Mouse (Mus musculus) CD4-positive naive resting alpha-beta T cell, adult 57 days (primary cell): ENCODE data around the gene Prss32. TPM values are rescaled to one million over a fixed set of nuclear protein-coding genes. Genes with fewer than 3 reads are reported as not detected.

Experiments
- total RNA-seq: library from RNA; stranded (reverse); gene quantifications from one replicate; pipeline ENCODE4 v1.2.4, GENCODE M21; 2023

The Prss32 gene
- not detected for total RNA-seq

GRCm38 (mm10) chr17:23843812-23844273, at the start of gene Prss32, which contains the start of gene Prss41:
Prss32 (plus strand) TSS chr17:23843855.
Prss41 (minus strand) TSS chr17:23844172.

GRCm38 (mm10) chr17:23829064-23829619, 14.5 kb upstream of the Prss32 start, which contains the start of gene Elob:
Elob (minus strand) TSS chr17:23829136.

GRCm38 (mm10) chr17:23836006-23836575, 7.6 kb upstream of the Prss32 start, which contains the start of gene Prss33:
Prss33 (minus strand) TSS chr17:23836056.

GRCm38 (mm10) chr17:23867756-23868155, 24.1 kb downstream of the Prss32 start, which contains the start of gene Prss21:
Prss21 (plus strand) TSS chr17:23868056.

GRCm38 (mm10) chr17:23880576-23880975, 36.9 kb downstream of the Prss32 start, which contains the start of the genes Dcpp1 and Dcpp2:
Dcpp1 (plus strand) TSS chr17:23880876.
Dcpp2 (plus strand) TSS chr17:23880880.

Other genes starting within 250 kb of the Prss32 start
- not detected for gene Zfp13, start 244.4 kb upstream of the Prss32 start, total RNA-seq
- gene Zscan10, start 243.0 kb upstream of the Prss32 start, total RNA-seq, result 0.86 TPM
- gene Mmp25, start 198.6 kb upstream of the Prss32 start, total RNA-seq, result 0.41 TPM
- gene Bicdl2, start 183.3 kb upstream of the Prss32 start, total RNA-seq, result not detected
- gene Hcfc1r1, start 170.3 kb upstream of the Prss32 start, total RNA-seq, result 39.5 TPM
- gene Thoc6, start 170.0 kb upstream of the Prss32 start, total RNA-seq, result 22.4 TPM
- 61.0 TPM for gene Tnfrsf12a, start 166.4 kb upstream of the Prss32 start, total RNA-seq
- not detected for gene Cldn6, start 164.6 kb upstream of the Prss32 start, total RNA-seq
- not detected for gene Cldn9, start 159.8 kb upstream of the Prss32 start, total RNA-seq
- not detected for gene 1520401A03Rik, start 121.1 kb upstream of the Prss32 start, total RNA-seq
- 36.2 TPM for gene Pkmyt1, start 117.5 kb upstream of the Prss32 start, total RNA-seq
- 2.6 TPM for gene Paqr4, start 103.0 kb upstream of the Prss32 start, total RNA-seq
- 0.89 TPM for gene Kremen2, start 98.0 kb upstream of the Prss32 start, total RNA-seq
- gene Flywch1, start 72.3 kb upstream of the Prss32 start, total RNA-seq, result 27.5 TPM
- gene Flywch2, start 57.8 kb upstream of the Prss32 start, total RNA-seq, result not detected
- gene Srrm2, start 53.3 kb upstream of the Prss32 start, total RNA-seq, result 1,442 TPM
- 199 TPM for gene Elob, start 14.7 kb upstream of the Prss32 start, total RNA-seq
- not detected for gene Prss33, start 7.8 kb upstream of the Prss32 start, total RNA-seq
- 1.4 TPM for gene Prss41, start 317 bp downstream of the Prss32 start, total RNA-seq
- gene Prss21, start 24.2 kb downstream of the Prss32 start, total RNA-seq, result not detected
- gene Dcpp1, start 37.0 kb downstream of the Prss32 start, total RNA-seq, result not detected
- not detected for gene Dcpp2, start 37.0 kb downstream of the Prss32 start, total RNA-seq
- not detected for gene Dcpp3, start 73.6 kb downstream of the Prss32 start, total RNA-seq
- gene Sbp, start 97.8 kb downstream of the Prss32 start, total RNA-seq, result not detected
- gene Sbpl, start 111.4 kb downstream of the Prss32 start, total RNA-seq, result not detected
- gene Prss30, start 136.7 kb downstream of the Prss32 start, total RNA-seq, result not detected
- gene Prss22, start 154.2 kb downstream of the Prss32 start, total RNA-seq, result not detected
- not detected for gene Prss27, start 194.3 kb downstream of the Prss32 start, total RNA-seq
- 32.5 TPM for gene Kctd5, start 229.6 kb downstream of the Prss32 start, total RNA-seq